Mouse (Mus musculus): ENCODE data around the gene Gm2832.
"Not testable (repeated sequence)": the region's sequence is repeated elsewhere in the genome, so short reads cannot be mapped to it uniquely, and the experiment has no call there.

Gene Gm2832

GRCm38 (mm10) chr14:41278505-41278904 is at the start of gene Gm2832:
Gm2832 (plus strand) TSS chr14:41278805.
- DNase-seq: not testable (repeated sequence)

GRCm38 (mm10) chr14:41263296-41263695 is 15.3 kb upstream of the Gm2832 start:
- DNase-seq: not testable (repeated sequence)

- peak; percentile 4 for DNase-seq
These were observed 14.5 kb upstream of the Gm2832 start for GRCm38 (mm10) chr14:41263853-41264755.

GRCm38 (mm10) chr14:41264756-41265566 is 13.6 kb upstream of the Gm2832 start:
- peak; percentile 46 for DNase-seq

- not testable (repeated sequence) for DNase-seq
These were observed 7.4 kb downstream of the Gm2832 start for GRCm38 (mm10) chr14:41285965-41286364.

Data from retina, postnatal 1 day (tissue).